Mouse (Mus musculus) embryonic stem cell, embryonic (primary cell): ENCODE results near the gene Prl5a1.

Experiments
- CTCF ChIA-PET, 4 experiments: fragments of 300-600 bp in 2 of 4; fragments of 350-600 bp in 2 of 4; sonication (Branson Sonifier 250); formaldehyde crosslinking; loops; one replicate each; lab custom pipeline; 2022; ENCODE audit warnings: inconsistent platforms in 2 of 4; lab: Charles Lee
- POLR2A ChIA-PET, 4 experiments: fragments of 300-600 bp in 2 of 4; fragments of 350-600 bp in 2 of 4; sonication (Branson Sonifier 250); formaldehyde crosslinking; loops; one replicate each; lab custom pipeline; 2022; ENCODE audit warnings: antibody characterized with exemption in 4 of 4, inconsistent platforms in 1 of 4; lab: Charles Lee

Prl5a1 gene

GRCm38 (mm10) chr13:28142184-28142583 is at the start of gene Prl5a1:
Prl5a1 (plus strand) TSS chr13:28142484.
- CTCF ChIA-PET: no interaction called here
- POLR2A ChIA-PET: no interaction called here

DNA sequence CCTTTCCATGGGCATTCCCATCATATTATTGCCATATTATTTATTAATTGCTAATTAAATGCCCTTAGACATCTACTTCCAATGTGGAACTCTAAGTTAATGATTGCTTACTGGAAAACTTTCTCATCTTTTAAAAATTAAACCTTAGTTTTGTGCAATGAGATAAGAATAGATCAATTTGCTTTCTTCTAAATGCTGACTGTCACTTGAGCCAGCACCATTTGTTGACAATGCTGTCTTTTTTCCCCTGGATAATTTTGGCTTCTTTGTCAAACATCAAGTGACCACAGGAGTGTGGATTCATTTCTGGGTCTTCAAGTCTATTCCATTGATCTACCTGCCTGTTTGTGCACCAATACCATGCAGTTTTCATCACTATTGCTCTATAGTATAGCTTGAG is 46.1 kb upstream of the Prl5a1 start:
- CTCF ChIA-PET: no interaction called here
- POLR2A ChIA-PET: no interaction called here

GRCm38 (mm10) chr13:28108536-28108935 is 33.7 kb upstream of the Prl5a1 start:
- POLR2A ChIA-PET: no interaction called here
- CTCF ChIA-PET: no interaction called here

GRCm38 (mm10) chr13:28132781-28133180 is 9.5 kb upstream of the Prl5a1 start:
- ChIA-PET POLR2A (no interaction called here), CTCF (no interaction called here)

DNA sequence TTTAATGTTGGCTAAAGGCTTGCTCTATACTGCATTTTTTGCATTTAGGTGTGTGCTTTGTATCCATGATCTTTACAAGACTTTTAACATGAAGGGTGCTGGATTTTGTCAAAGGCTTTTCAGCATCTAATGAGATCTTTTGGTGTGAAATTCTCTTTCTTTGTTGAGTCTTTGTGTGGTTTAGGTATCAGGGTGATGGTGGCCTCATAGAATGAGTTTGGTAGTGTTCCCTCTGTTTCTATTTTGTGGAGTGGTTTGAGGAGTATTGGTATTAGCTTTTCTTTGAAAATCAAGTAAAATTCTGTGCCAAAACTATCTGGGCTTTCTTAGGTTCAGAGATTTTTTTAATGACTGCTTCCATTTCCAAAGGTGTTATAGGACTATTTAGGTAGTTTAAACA is 6.5 kb upstream of the Prl5a1 start:
- POLR2A ChIA-PET: no interaction called here

More for the DNA sequence above, 6.5 kb upstream of the Prl5a1 start:
- CTCF ChIA-PET: no interaction called here
